Mouse (Mus musculus) neural tube, embryonic 13.5 days (tissue): ENCODE data around the gene Dnajb12. TPM values are rescaled to one million over a fixed set of nuclear protein-coding genes. Genes with fewer than 3 reads are reported as not detected.

Experiments used
- ATAC-seq: fragments of 200-750 bp; cut with Nextera tagmentation; 2 replicates; pipeline ENCODE4 v1.8.0; 2017; ENCODE audit warnings: low read depth, mild to moderate bottlenecking, moderate TSS enrichment, moderate library complexity
- H3K27ac ChIP-seq: fragments of 300-500 bp; sonication (generic); replicated peaks from 2 replicates; pipeline ENCODE4 v1.5.1; 2015; ENCODE audit warnings: moderate library complexity, mild to moderate bottlenecking, inconsistent platforms
- H3K27me3 ChIP-seq: fragments of 300-500 bp; sonication (generic); 2 replicates; pipeline ENCODE4 v1.6.1; 2015; ENCODE audit warnings: mild to moderate bottlenecking, inconsistent platforms
- H3K36me3 ChIP-seq: fragments of 300-500 bp; sonication (generic); 2 replicates; pipeline ENCODE4 v1.6.1; 2015; ENCODE audit warnings: mild to moderate bottlenecking, inconsistent platforms
- H3K4me1 ChIP-seq: fragments of 300-500 bp; sonication (generic); replicated peaks from 2 replicates; pipeline ENCODE4 v1.6.1; 2015; ENCODE audit warnings: inconsistent platforms
- H3K4me2 ChIP-seq: fragments of 300-500 bp; sonication (generic); 2 replicates; pipeline ENCODE4 v1.6.1; 2015; ENCODE audit warnings: inconsistent platforms, mild to moderate bottlenecking, moderate library complexity
- H3K4me3 ChIP-seq: fragments of 300-500 bp; sonication (generic); 2 replicates; pipeline ENCODE4 v1.5.1; 2015; ENCODE audit warnings: mild to moderate bottlenecking, inconsistent platforms
- H3K9ac ChIP-seq: fragments of 300-500 bp; sonication (generic); 2 replicates; pipeline ENCODE4 v1.6.1; 2015; ENCODE audit warnings: moderate library complexity, mild to moderate bottlenecking, inconsistent platforms
- H3K9me3 ChIP-seq: fragments of 300-500 bp; sonication (generic); 2 replicates; pipeline ENCODE4 v1.6.1; 2016; ENCODE audit warnings: inconsistent platforms
- WGBS: fragments of 180-500 bp; shearing (Covaris S2); methylation state at CpG from one replicate; pipeline ENCODE4 v1.1.7; 2015; 5-methylcytosine and 5-hydroxymethylcytosine counted together
- polyA plus RNA-seq: library from polyadenylated mRNA; unstranded; fragments of >200 nt; fragmentation: Nextera tagmentation; extraction: Ambion mirVana; gene quantifications from 2 replicates; pipeline ENCODE4 v1.2.1, GENCODE M21; 2015

Dnajb12 gene
- polyA plus RNA-seq, 1 experiment from 2014 or later: 20.4 TPM

GRCm38 (mm10) chr10:59929205-59929604 lies 49.8 kb downstream of the Dnajb12 start:
- Histone ChIP-seq H3K27me3 (no peaks in the 10 kb centered on the region), H3K27ac (no peak overlapping the region), H3K36me3 (no peaks in the 10 kb centered on the region), H3K4me3 (no peak overlapping the region), H3K9me3 (no peaks in the 10 kb centered on the region), H3K4me2 (no peak overlapping the region), H3K9ac (no peak overlapping the region), H3K4me1 (peaks cover 9% of the 10 kb centered on the region)
- ATAC-seq: no peak
- WGBS: 89% methylated on average over 7 of the region's 7 CpGs

- Histone ChIP-seq H3K4me3 (no peak overlapping the region), H3K4me2 (0 out of 2 replicates have a peak overlapping the region, but pooled peaks have one; percentile 7), H3K36me3 (no peaks in the 10 kb centered on the region), H3K27me3 (no peaks in the 10 kb centered on the region), H3K9ac (no peak overlapping the region), H3K9me3 (no peaks in the 10 kb centered on the region), H3K27ac (no peak overlapping the region), H3K4me1 (peaks cover 11% of the 10 kb centered on the region)
- 26% methylated on average over 10 of the region's 10 CpGs for WGBS
- peak; percentile 85 for ATAC-seq
Measured at GRCm38 (mm10) chr10:59930996-59931395, 51.6 kb downstream of the Dnajb12 start.

GRCm38 (mm10) chr10:59932521-59932920 lies 53.2 kb downstream of the Dnajb12 start:
- H3K27me3 ChIP-seq: no peaks in the 10 kb centered on the region
- peaks cover 11% of the 10 kb centered on the region for H3K4me1 ChIP-seq
- no peaks in the 10 kb centered on the region for H3K9me3 ChIP-seq
- no peaks in the 10 kb centered on the region for H3K36me3 ChIP-seq
- no peak overlapping the region for H3K4me2 ChIP-seq
- H3K9ac ChIP-seq: no peak overlapping the region
- H3K27ac ChIP-seq: no peak overlapping the region
- H3K4me3 ChIP-seq: no peak overlapping the region
- no peak for ATAC-seq
- WGBS: 77% methylated on average over 6 of the region's 6 CpGs

- Histone ChIP-seq H3K9ac (no peak overlapping the region), H3K9me3 (no peaks in the 10 kb centered on the region), H3K36me3 (no peaks in the 10 kb centered on the region), H3K27me3 (no peaks in the 10 kb centered on the region), H3K27ac (no peak overlapping the region), H3K4me3 (no peak overlapping the region), H3K4me1 (peaks cover 11% of the 10 kb centered on the region), H3K4me2 (no peak overlapping the region)
- ATAC-seq: no peak
- 39% methylated on average over 3 of the region's 3 CpGs for WGBS
Measured at GRCm38 (mm10) chr10:59934039-59934438, 54.7 kb downstream of the Dnajb12 start.

GRCm38 (mm10) chr10:59936058-59936856 lies 56.9 kb downstream of the Dnajb12 start:
- Histone ChIP-seq H3K9ac (no peak overlapping the region), H3K4me3 (no peak overlapping the region), H3K27ac (no peak overlapping the region), H3K36me3 (no peaks in the 10 kb centered on the region), H3K9me3 (no peaks in the 10 kb centered on the region), H3K4me2 (no peak overlapping the region), H3K27me3 (no peaks in the 10 kb centered on the region), H3K4me1 (peaks cover 4% of the 10 kb centered on the region; the same call in 1 of the 2 replicates)
- ATAC-seq: no peak
- WGBS: 50% methylated on average over 8 of the region's 8 CpGs

- H3K9me3 ChIP-seq: no peaks in the 10 kb centered on the region
- H3K4me3 ChIP-seq: no peak overlapping the region
- 87% methylated on average over 5 of the region's 5 CpGs for WGBS
- no peak overlapping the region for H3K4me2 ChIP-seq
- H3K9ac ChIP-seq: no peak overlapping the region
- ATAC-seq: no peak
- no peak overlapping the region for H3K27ac ChIP-seq
- no peaks in the 10 kb centered on the region for H3K36me3 ChIP-seq
- peaks cover 21% of the 10 kb centered on the region for H3K4me1 ChIP-seq
- H3K27me3 ChIP-seq: no peaks in the 10 kb centered on the region
Measured at GRCm38 (mm10) chr10:59938662-59939061, 59.3 kb downstream of the Dnajb12 start.

GRCm38 (mm10) chr10:59939081-59939480 lies 59.7 kb downstream of the Dnajb12 start:
- no peak for ATAC-seq
- no peak overlapping the region for H3K9ac ChIP-seq
- H3K27ac ChIP-seq: no peak overlapping the region
- H3K36me3 ChIP-seq: no peaks in the 10 kb centered on the region
- H3K27me3 ChIP-seq: no peaks in the 10 kb centered on the region
- no peaks in the 10 kb centered on the region for H3K9me3 ChIP-seq
- H3K4me3 ChIP-seq: no peak overlapping the region
- 64% methylated on average over 1 of the region's 1 CpGs for WGBS
- H3K4me2 ChIP-seq: no peak overlapping the region
- peaks cover 22% of the 10 kb centered on the region for H3K4me1 ChIP-seq

- peak overlapping the region; percentile 51 for H3K4me2 ChIP-seq
- H3K4me3 ChIP-seq: peak overlapping the region; percentile 20
- peak overlapping the region; percentile 64 for H3K27ac ChIP-seq
- peak overlapping the region; percentile 68 for H3K9ac ChIP-seq
- no peaks in the 10 kb centered on the region for H3K27me3 ChIP-seq
- WGBS: 58% methylated on average over 21 of the region's 21 CpGs
- peaks cover 19% of the 10 kb centered on the region for H3K4me1 ChIP-seq
- H3K9me3 ChIP-seq: no peaks in the 10 kb centered on the region
- no peaks in the 10 kb centered on the region for H3K36me3 ChIP-seq
- peak; percentile 34; the same call in 1 of the 2 replicates for ATAC-seq
Measured at GRCm38 (mm10) chr10:59942281-59942846, 63.0 kb downstream of the Dnajb12 start.

GRCm38 (mm10) chr10:59942847-59943420 lies 63.6 kb downstream of the Dnajb12 start:
- H3K4me1 ChIP-seq: peaks cover 25% of the 10 kb centered on the region
- 1% methylated on average over 16 of the region's 16 CpGs for WGBS
- H3K4me2 ChIP-seq: peak overlapping the region; percentile 51
- peak overlapping the region; percentile 68 for H3K9ac ChIP-seq
- peak; percentile 64 for ATAC-seq
- H3K9me3 ChIP-seq: no peaks in the 10 kb centered on the region
- no peaks in the 10 kb centered on the region for H3K27me3 ChIP-seq
- peak overlapping the region; percentile 20 for H3K4me3 ChIP-seq
- H3K36me3 ChIP-seq: no peaks in the 10 kb centered on the region
- peak overlapping the region; percentile 64 for H3K27ac ChIP-seq

GRCm38 (mm10) chr10:59943421-59943989 lies 64.1 kb downstream of the Dnajb12 start:
- H3K36me3 ChIP-seq: no peaks in the 10 kb centered on the region
- WGBS: 44% methylated on average over 13 of the region's 13 CpGs
- ATAC-seq: peak; percentile 51
- no peaks in the 10 kb centered on the region for H3K9me3 ChIP-seq
- no peaks in the 10 kb centered on the region for H3K27me3 ChIP-seq
- H3K9ac ChIP-seq: peak overlapping the region; percentile 68; the same call in 1 of the 2 replicates
- H3K4me1 ChIP-seq: peaks cover 30% of the 10 kb centered on the region
- peak overlapping the region; percentile 20; the same call in 1 of the 2 replicates for H3K4me3 ChIP-seq
- H3K27ac ChIP-seq: peak overlapping the region; percentile 64
- H3K4me2 ChIP-seq: peak overlapping the region; percentile 51

- Histone ChIP-seq H3K9me3 (no peaks in the 10 kb centered on the region), H3K4me2 (no peak overlapping the region), H3K27ac (no peak overlapping the region), H3K27me3 (no peaks in the 10 kb centered on the region), H3K9ac (no peak overlapping the region), H3K4me3 (no peak overlapping the region), H3K4me1 (peaks cover 49% of the 10 kb centered on the region), H3K36me3 (no peaks in the 10 kb centered on the region)
- no peak for ATAC-seq
- whole genome bisulfite sequencing: 91% methylated on average over 3 of the region's 3 CpGs
Measured at GRCm38 (mm10) chr10:59945416-59945815, 66.1 kb downstream of the Dnajb12 start.

- 91% methylated on average over 5 of the region's 5 CpGs for WGBS
- H3K4me3 ChIP-seq: no peak overlapping the region
- no peaks in the 10 kb centered on the region for H3K9me3 ChIP-seq
- H3K4me1 ChIP-seq: peaks cover 53% of the 10 kb centered on the region
- no peak overlapping the region for H3K9ac ChIP-seq
- ATAC-seq: no peak
- no peak overlapping the region for H3K4me2 ChIP-seq
- no peaks in the 10 kb centered on the region for H3K27me3 ChIP-seq
- H3K36me3 ChIP-seq: no peaks in the 10 kb centered on the region
- no peak overlapping the region for H3K27ac ChIP-seq
Measured at GRCm38 (mm10) chr10:59946362-59946761, 67.0 kb downstream of the Dnajb12 start.
